Mouse (Mus musculus) right cerebral cortex, postnatal 14 days (tissue): Measurements from ENCODE around the gene Rmnd5a.
"Not testable (repeated sequence)": the region's sequence is repeated elsewhere in the genome, so short reads cannot be mapped to it uniquely, and the experiment has no call there.

Experiments
- DNase-seq: peaks from one replicate; pipeline ENCODE4 v3.0.0; 2022

Rmnd5a gene

DNA sequence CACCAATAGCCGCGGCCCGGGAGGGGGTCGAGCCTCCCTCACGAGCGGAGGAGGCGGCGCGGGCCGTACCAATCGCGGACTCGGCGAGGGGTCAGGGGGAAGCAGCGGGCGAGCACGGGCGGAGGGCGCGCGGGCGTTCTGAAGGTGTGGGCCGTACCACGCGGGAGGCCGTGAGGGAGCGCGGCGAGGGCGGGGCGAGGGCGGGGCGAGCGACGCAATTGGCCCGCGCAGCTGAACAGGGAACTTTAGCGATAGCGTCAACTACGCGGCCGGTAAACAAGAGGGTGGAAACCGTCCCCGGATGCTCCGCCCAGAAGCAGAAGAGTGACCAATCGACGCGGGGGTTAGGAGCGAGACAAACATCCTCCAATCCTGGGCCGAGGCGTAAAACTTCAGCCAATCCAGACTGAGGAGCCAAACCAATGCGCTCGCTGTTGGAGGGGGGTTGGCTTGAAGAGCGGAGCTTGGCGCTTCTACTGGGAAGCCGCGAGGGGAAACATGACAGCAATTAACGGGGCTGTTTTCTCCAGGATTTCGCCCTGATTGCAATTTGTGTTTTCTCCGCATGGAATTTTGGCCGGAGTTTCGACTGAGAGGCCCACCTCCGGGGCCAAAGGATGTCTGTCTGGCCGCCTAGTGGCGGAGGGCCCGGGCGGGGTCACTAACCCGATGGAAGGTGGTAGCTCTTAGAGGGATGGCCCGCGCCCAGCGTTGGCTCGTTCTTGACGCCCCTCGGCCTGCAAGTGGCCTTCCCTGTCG, at the start of gene Rmnd5a:
Rmnd5a (minus strand) TSS at position 146 of the 759 bp plus-strand sequence.
- peak; percentile 100 for DNase-seq

DNA sequence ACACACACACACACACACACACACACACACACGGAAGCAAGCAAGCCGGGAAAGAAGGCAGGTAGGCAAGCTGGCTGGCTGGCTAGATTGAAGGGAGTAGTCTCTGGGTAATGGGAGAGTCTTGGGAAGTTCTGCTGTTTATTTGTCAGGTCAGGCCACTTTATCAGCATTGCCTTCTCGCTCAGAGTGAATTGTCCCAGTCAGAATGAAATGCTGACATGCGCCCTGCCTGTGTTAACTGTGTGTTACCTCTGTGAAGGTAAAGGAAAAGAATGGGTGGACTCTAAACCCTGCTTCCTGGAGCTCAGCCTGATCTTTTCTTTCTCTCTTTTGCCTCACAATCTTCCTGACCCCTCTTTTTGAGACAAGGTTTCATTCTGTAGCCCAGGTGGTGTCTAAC, 47.5 kb upstream of the Rmnd5a start:
- DNase-seq = no peak

DNA sequence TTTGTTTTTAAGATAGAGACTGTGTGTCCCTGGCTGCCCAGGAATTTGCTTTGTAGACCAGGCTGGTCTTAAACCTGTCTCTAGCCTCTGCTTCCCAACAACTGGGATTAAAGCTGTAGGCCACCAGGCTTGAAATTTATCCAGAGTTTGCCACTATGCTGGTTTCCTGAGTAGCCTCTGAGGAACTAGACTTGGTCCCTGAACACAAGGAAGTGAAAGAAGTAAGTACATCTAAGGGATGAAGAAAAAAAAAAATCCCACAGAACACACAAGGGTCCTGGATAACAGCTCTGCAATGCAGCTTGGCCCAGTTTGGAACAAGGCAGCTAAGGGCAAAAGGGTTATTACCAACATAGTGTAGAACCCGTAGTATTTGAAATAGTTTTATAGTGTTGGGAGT, 46.4 kb upstream of the Rmnd5a start:
- no peak for DNase-seq

DNA sequence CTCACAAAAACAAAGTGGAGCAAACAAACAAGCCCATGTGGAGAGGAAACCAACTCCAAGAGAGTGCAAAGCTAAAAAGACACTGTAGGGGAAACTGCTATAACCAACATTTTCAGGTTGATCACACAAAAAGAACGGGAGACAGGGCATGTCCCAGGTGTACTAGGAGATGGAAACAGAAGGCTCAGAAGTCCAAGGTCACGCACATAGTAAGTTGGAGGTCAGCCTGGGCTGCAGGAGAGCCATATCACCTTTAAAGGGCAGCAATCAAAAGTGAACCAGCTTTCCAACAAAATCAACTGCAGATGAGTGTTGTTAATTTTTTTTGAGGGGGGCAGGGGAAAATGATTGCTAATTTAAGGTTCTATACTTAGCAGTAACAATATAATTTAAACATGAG, 45.8 kb upstream of the Rmnd5a start:
- DNase-seq = no peak

DNA sequence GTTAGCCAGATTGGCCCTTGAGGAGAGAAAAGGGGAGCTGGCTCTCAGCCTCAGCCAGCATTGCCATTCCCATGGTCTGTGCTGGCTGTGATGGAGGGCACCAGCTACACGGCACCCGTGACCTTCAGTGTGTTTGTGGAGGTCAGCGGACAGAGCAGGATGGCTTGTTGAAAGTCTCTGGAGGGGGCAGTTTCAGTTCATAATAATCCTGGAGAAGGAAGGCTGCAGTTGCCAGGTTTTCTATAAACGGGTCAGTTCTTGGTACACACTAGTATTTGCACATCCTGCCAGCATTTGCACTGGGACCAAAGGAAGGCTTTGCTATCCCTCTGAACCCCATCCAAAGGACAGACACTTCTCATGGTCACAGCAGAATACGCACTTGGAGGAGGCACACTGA, 44.8 kb upstream of the Rmnd5a start:
- DNase-seq = no peak

DNA sequence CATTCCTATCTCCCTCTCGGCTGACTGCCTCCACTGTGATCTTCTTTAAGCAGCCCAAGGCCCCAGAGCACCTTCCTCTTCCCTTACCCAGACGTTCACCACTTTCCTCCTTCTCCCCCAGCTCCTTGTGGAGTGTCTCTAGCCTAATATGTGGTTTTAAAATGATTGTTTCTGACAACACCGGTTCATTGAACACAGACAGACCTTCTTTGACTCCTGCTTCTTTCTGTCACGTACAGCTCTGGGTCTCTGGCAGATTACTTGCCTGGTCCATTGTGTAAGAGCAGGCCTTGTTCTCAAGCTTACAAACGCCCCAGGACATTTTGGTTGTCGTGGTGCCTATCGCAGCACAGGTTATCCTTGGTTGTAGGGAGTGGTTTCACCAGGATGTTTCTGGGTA, 40.7 kb upstream of the Rmnd5a start:
- DNase-seq = no peak

DNA sequence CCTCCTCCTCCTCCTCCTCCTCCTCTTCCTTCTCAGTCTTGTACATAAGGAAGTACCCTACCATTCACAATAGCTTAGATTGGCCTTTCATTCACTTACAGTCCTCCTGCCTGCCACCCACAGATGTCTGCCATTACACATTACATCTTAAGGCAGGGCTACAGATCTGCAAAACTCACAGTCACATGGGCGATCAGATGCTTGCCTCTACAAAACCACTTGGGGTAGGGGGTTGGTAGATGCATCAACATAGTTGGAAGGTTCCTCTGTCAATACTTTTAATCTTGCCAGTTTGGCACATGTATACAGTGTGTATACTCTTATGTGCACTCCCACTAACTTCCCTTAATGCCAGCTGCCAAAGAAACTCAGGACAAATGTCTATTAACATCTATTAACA, 39.7 kb upstream of the Rmnd5a start:
- no peak for DNase-seq

DNA sequence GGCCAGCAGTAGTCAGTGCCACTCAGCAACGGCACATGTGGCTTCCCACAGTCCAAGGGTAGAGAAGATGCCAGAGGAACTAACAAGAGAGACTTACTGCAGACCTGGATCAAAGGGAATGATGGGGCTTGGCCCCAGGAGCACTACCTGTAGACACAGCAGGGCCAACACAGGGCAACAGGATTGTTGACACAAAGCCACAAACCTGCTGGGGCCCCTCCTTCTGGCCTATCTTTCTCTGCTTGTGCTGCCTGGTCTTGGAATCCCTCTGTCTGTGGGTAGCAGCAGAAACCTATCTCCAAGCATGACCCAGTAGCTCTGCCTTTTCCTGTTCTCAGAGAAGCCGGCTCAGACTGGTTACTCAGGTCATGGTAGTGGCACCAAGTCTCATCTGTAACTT, 39.2 kb upstream of the Rmnd5a start:
- not testable (repeated sequence) for DNase-seq

DNA sequence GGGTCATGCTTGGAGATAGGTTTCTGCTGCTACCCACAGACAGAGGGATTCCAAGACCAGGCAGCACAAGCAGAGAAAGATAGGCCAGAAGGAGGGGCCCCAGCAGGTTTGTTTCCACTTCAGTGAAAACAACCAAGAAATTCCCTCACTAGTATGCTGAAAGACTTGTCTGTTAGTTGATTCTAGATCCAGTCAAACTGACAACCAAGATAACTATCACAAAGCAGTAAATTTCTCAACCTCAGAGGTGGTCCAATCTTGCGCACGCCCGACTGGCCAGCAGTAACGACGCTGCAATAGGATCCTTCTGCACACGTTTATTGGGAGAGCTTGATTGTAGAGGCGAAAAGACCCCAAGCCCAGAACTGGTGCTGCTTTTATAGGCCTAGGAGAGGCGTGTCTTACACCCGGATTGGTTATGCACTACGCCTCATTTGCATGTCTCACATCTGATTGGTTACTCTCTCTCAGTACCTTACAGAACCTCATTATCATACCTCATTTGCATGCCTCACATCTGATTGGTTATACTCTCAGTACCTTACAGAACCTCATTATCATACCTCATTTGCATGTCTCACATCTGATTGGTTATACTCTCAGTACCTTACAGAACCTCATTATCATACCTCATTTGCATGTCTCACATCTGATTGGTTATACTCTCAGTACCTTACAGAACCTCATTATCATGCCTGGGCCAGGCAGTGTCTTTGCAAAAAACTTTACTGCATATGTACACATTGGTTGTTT, 38.6 kb upstream of the Rmnd5a start:
- not testable (repeated sequence) for DNase-seq

DNA sequence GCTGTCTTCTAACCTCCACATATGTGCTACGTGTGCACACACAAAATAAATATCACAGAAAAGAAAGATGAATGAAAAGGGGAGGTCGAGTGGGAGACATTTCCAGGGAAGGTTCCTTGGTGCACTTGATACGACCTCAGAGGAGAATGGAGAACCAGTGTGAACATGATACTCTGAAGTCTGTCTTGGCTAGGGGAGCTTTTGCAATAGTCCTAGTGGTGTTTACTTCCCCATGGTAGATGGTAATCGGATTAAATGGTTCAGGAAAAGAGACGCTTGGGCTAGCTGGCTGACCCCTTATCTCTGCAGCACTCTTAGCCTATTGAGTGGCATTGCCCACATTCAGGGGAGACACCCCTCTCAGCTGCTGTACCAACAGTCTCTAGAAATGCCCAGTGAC, 36.3 kb upstream of the Rmnd5a start:
- no peak for DNase-seq

DNA sequence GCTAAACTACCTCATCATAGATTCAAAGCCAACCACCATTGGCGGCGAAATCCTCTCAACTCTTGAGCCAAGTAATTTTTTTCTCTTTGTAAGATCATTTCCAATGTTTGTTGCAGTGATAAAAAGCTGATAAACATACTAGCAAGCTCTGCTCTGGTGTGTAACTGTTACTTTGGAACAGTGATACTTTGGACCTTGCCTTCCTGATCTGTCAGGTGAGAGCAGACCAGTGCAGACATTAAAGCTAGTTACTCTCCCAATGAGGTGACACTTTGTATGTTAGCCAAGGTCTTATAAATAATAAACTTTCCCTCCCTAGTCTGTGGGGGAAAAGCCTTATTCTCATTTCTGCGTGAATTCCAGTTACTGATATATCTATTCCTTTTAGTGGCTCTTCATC, 35.2 kb upstream of the Rmnd5a start:
- DNase-seq = no peak

DNA sequence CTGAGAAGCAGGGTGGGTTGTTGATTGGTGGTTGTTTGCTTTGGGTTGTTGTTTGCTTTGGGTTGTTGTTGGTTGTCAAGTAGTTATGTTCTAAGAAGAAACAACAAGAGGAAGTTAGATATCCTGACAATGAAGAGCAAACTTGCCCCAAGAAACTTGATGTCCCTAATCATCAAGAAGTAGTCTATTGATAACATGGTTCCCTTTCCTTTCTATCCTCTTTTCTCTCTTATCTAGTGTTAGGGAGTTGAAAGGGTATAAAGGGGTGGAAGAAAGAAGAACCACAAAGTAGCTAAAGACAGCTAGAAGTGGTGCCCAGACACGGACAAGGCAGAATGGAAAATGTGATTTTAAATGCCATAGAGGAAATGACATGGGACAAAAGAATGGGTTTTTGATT, 32.3 kb upstream of the Rmnd5a start:
- no peak for DNase-seq

DNA sequence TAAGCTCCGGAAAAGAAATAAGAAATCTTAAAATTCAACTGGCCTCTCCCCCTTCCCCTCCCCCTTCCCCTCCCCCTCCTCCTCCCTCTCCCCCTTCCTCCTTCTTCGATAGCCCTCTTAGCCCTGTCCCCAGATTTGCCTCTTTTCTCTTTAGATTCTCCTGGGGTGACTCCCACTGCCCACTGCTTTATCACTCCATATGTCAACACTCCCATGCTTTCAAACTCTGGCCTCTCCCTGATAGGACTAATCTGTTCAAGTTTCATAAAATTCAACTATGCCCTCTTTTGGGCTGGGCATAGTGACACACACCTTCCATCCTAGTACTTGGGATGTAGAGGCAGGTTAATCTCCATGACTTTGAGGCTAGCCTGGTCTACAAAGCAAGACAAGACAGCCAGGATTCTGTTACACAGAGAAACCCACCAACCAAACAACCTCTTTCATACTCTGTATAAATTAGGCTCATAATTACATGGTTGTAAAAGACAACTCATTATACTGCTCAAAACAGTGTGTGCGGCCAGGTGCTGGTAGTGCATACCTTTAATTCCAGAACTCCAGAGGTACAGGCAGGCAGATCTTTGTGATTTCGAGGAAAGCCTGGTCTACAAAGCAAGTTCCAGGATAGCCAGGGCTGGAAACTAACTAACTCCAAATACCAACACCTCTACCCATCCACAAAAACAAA, 31.5 kb upstream of the Rmnd5a start:
- DNase-seq = no peak

DNA sequence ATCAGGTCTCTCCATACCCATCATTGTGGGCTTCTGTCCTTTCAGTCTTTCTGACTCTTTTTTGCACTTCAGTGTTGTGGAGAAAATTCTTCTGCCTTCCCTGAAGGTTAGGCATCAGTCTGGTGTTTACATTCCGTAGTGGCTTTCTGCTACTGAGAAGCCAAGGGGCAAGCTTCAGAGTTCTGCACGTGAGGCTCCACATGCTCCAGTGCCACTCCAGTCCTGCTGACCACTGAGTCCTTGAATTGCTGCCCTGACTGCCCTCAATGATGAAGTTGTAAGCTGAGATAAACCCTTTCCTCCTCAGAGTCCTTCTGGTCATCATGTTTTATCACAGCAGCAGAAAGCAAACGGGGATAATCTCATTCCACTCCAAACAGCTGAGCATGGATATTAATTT, 28.9 kb upstream of the Rmnd5a start:
- no peak for DNase-seq

DNA sequence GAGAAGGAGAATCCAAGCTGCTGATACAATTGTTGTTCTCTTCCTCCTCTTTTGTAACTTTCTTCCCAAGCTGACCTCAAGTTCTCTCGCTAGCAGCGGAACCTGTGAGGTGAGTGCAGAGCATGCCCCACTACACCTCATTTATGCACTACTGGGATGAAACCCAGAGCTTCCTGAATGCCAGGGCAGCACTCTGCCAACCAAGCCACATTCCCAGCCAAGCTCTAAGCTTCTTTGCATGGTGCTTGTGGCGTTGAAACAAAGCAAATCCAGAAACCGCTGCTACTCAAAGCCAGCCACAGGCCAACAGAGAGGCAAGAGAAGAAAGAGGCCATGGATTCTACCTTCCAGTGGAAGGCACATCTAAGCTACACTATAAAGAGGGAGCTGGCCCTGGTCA, 27.3 kb upstream of the Rmnd5a start:
- DNase-seq = no peak

DNA sequence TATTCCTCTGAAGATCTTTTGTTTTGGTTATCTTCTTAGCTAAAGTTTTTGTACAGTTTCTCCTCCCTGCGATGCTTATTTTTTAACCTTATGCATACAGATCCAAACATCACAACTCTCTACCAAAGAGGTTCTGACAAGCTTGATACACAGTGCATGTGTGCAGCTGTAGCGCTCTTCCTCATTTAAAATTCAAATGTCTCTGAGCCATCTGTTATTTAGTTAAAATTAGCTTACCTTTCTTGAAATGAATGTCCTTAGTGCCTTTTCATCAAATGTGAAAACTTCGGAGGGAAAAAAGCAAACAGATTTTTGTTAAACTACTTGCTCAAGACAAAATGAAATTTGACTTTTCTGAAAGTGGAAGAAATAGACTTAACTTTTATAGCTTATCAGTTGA, 24.7 kb upstream of the Rmnd5a start:
- no peak for DNase-seq

DNA sequence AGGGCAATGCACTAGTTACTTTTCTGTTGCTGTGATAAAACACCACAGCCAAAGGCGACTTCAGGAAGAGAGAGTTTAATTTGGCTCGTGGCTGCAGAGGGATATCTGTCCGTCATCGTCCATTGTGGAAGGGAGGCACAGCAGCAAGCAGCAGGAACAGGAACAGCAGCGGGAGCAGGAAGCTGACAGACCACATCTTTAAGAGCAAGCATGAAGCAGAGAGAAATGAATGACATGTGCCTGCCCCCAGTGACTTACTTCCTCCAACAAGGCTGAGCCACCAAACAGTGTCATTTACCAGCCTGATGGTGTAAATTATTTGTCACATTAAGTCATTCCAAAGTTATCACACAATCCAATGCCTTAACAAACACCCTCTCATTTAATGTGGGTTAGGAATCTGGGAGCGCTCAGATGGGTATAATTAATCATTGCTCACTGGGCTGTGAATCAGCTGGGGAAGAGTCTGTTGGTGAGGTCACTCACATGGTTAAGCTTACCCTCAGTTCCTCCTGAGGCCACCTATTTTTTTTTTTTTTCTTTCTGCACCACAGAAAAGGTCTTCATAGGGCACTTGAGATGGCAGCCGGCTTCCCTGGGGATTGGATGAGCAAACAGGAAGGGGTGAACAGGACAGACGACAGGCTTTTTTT, 17.6 kb upstream of the Rmnd5a start:
- no peak for DNase-seq

DNA sequence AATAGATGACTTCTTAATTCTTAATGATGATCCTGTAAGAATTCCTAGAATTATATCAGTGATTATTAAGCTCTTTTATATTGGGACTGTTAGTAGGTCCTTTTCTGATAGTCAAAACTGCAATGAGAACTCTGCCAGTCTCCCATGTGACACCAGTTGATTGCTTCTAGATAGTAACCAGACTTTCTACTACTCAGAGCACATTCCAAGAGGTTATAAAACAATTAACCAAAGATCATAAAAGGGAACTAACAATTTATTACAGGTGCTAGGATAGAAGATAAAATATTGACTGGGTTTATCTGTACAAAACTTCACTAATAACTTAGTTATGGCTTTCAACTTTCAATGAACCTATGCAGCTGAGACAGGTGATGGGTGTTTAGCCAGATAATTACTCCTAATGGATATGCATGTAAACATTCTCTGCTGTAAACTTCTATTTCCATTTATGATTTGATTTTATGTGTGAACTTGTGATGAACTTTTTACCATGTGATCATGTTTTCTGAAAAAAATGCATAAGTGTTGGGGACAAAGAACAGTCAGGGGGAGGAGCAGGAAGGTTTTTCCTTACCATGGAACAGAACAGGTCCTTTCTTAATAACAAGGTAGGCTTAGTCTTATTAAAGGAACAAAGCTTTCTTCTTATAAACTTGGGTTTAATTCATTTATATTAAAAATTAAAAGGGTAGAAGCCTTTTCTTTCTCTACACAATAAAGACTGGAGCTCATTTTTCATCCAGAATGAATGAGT, 13.7 kb upstream of the Rmnd5a start:
- DNase-seq = not testable (repeated sequence)

DNA sequence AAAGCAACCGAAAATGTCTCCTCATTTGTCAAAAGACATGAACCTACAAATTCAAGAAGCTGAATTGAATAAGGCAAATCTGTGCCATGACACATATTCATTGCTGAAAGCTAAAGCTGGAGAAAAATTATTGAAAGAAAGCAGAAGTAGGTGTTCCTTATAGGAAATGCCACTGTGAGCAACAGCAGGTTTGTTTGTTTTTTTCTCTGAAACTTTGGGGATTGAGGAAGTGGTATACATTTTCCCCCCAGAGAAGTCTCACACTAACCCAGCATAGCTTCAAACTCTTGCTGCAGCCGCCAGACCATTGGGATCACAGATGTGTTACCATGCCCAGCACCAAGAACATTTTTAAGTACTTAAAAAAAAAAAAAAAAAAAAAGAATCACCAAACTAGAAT, 12.4 kb upstream of the Rmnd5a start:
- no peak for DNase-seq

DNA sequence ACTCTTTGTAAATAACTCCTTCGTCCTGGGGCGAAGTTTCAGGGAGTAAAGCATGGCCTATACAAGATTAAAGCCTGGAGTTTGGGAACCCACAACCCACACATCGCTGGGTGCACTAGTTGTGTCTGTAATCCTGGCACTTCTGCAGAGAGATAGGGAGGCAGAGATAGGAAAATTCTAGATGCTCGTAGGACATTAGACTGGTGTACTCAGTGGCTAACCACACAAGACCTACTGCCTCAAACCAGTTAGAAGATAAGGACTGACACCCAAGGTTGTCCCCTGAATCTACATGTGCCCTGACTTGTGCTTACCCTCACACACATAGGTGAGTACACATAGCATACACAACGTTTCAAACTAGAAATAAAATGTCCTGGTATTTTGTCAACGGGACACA, 5.1 kb upstream of the Rmnd5a start:
- no peak for DNase-seq

DNA sequence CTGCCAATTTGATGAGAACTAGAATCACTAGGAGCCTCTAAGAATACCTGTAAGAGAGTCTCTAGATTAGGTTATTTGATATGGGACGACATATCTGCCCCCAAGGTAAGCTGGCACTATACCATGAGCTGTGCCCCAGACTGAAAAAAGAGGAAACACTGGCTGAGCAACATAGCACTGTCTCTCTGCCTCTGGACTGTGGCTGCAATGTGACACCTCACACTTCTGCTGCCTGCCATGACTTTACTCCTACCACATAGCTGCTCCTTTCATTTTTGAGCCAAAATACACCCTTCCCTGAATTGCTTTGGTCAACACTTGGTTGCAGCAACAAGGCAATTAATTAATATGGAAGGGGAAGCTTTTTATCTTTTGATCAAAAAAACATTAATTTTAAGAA, 4.3 kb upstream of the Rmnd5a start:
- no peak for DNase-seq

DNA sequence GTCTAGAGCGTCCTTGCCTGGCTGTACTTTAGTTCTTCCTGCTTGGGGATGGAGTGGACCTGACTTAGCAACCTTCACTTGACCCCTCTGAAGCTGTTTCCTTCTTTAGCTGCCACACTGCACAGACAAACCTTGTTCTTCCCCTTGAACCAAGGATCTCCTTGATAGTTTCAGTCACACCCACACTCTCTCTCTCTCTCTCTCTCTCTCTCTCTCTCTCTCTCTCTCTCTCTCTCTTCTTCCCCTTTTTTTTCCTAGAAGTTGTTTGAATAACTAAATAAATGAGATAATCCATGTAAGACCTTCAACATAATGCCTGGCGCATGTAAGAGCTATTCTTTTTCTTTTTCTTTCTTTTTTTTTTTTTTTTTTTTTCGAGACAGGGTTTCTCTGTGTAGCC, 1.7 kb upstream of the Rmnd5a start:
- DNase-seq = no peak

DNA sequence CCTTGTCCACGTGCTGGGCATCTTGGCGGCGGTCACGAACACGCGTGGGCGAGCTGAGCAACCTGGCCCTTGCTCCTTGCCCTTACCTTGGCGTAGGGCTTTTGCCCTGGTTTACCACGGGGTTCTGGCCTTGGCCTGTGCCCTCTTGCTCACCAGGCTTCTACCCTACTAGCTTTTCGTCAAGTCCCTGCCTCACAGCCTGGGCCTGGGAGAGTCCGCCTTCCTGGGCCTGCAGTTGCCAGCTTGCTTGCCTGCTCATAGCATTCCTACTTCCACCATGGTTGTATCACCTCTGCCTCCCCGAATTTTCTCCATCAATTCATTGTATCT, 779 bp upstream of the Rmnd5a start:
- no peak for DNase-seq
